Mouse (Mus musculus) urinary bladder, postnatal 4 days (tissue): ENCODE data around the gene H2afv.
"Not testable (repeated sequence)": the region's sequence is repeated elsewhere in the genome, so short reads cannot be mapped to it uniquely, and the experiment has no call there.

Experiments
- DNase-seq, 2 experiments: peaks; one replicate each; pipeline ENCODE4 v3.0.0; 2021 to 2022; ENCODE audit warnings: low spot score in 2 of 2

H2afv gene

GRCm38 (mm10) chr11:6415551-6416404 is 28.5 kb downstream of the H2afv start:
- DNase-seq, result peak; percentile 98 to 99

GRCm38 (mm10) chr11:6414751-6415550 is 29.3 kb downstream of the H2afv start, which contains the start of gene Ppia:
TSS of gene Ppia (plus strand) at chr11:6415443.
- DNase-seq, result no peak

GRCm38 (mm10) chr11:6413264-6413663 is 31.0 kb downstream of the H2afv start:
- no peak for DNase-seq

- peak; percentile 66 to 86 for DNase-seq
These were observed 32.6 kb downstream of the H2afv start for GRCm38 (mm10) chr11:6411684-6412083.

GRCm38 (mm10) chr11:6410755-6411154 is 33.5 kb downstream of the H2afv start:
- not testable (repeated sequence) for DNase-seq

GRCm38 (mm10) chr11:6410050-6410602 is 34.1 kb downstream of the H2afv start:
- no peak for DNase-seq

- peak in 1 of 2 experiments; percentile 32 for DNase-seq
These were observed 37.1 kb downstream of the H2afv start for GRCm38 (mm10) chr11:6407162-6407621.

- DNase-seq, result peak; percentile 67 to 72
These were observed 37.7 kb downstream of the H2afv start for GRCm38 (mm10) chr11:6406251-6407161.

GRCm38 (mm10) chr11:6405591-6406081 is 38.6 kb downstream of the H2afv start:
- DNase-seq, result peak in 1 of 2 experiments; percentile 52

GRCm38 (mm10) chr11:6404699-6405566 is 39.3 kb downstream of the H2afv start:
- no peak for DNase-seq

- DNase-seq, result no peak
These were observed 40.3 kb downstream of the H2afv start for GRCm38 (mm10) chr11:6403830-6404405.

- DNase-seq, result peak in 1 of 2 experiments; percentile 81
These were observed 41.4 kb downstream of the H2afv start for GRCm38 (mm10) chr11:6402515-6403510.

GRCm38 (mm10) chr11:6398141-6398540 is 46.1 kb downstream of the H2afv start:
- no peak for DNase-seq

GRCm38 (mm10) chr11:6395565-6395964 is 48.7 kb downstream of the H2afv start:
- DNase-seq, result no peak

GRCm38 (mm10) chr11:6393866-6394265 is 50.4 kb downstream of the H2afv start:
- no peak for DNase-seq

GRCm38 (mm10) chr11:6392857-6393256 is 51.4 kb downstream of the H2afv start:
- DNase-seq, result no peak

GRCm38 (mm10) chr11:6391516-6392276 is 52.5 kb downstream of the H2afv start:
- no peak for DNase-seq
